Mouse (Mus musculus) CH12.LX (cell line): ENCODE data around the gene Renbp. TPM values are rescaled to one million over a fixed set of nuclear protein-coding genes. Genes with fewer than 3 reads are reported as not detected.
A peak's percentile ranks its signal among the peaks of the same experiment; 100 is the strongest.

Source experiments
- DNase-seq: peaks from one replicate; pipeline ENCODE4 v3.0.0-alpha.2; 2013; ENCODE audit errors: extremely low read depth
- H3K27ac ChIP-seq: 2 replicates; pipeline ENCODE4 v1.5.1; 2012; ENCODE audit warnings: low read depth, mild to moderate bottlenecking, control low read depth, moderate library complexity; ENCODE audit not compliant: insufficient read depth
- H3K27me3 ChIP-seq: replicated peaks from 2 replicates; pipeline ENCODE3; 2012; ENCODE audit warnings: inconsistent platforms
- H3K36me3 ChIP-seq, 2 experiments: replicated peaks in 1 of 2; 2 replicates each; pipeline versions ENCODE3 to v1.6.1; 2012; ENCODE audit warnings: inconsistent platforms in 1 of 2, low read length in 1 of 2, mild to moderate bottlenecking in 1 of 2, mixed read lengths in 1 of 2, moderate library complexity in 1 of 2; ENCODE audit not compliant: control insufficient read depth in 1 of 2, insufficient read depth in 1 of 2
- H3K4me1 ChIP-seq, 2 experiments: 2 replicates each; pipeline ENCODE4 v1.6.1; 2012; ENCODE audit warnings: inconsistent platforms in 1 of 2, moderate library complexity in 1 of 2; ENCODE audit not compliant: insufficient read depth in 2 of 2, control insufficient read depth in 1 of 2
- H3K4me2 ChIP-seq: 2 replicates; pipeline ENCODE4 v1.6.1; 2012; ENCODE audit warnings: low read depth, mild to moderate bottlenecking, control low read depth; ENCODE audit not compliant: poor library complexity, insufficient read depth, severe bottlenecking
- H3K4me3 ChIP-seq, 3 experiments: fragments of 150-350 bp in 1 of 3; sonication (generic) in 1 of 3; replicated peaks in 1 of 3; 2 replicates each; pipeline versions ENCODE3 to v1.5.1; 2011 to 2012; ENCODE audit warnings: low read depth in 2 of 3, low read length in 2 of 3, mild to moderate bottlenecking in 2 of 3, moderate library complexity in 2 of 3, control low read depth in 1 of 3, improper control_type of control experiment in 1 of 3, inconsistent platforms in 1 of 3, mixed read lengths in 1 of 3; ENCODE audit not compliant: poor library complexity in 1 of 3
- H3K79me2 ChIP-seq: replicated peaks from 2 replicates; pipeline ENCODE4 v1.6.1; 2012; ENCODE audit warnings: mild to moderate bottlenecking, moderate library complexity; ENCODE audit not compliant: control insufficient read depth, poor library complexity, insufficient read depth, severe bottlenecking; ENCODE audit errors: extremely low read depth
- H3K9ac ChIP-seq: 2 replicates; pipeline ENCODE4 v1.6.1; 2012; ENCODE audit warnings: low read depth, mild to moderate bottlenecking, control low read depth, moderate library complexity; ENCODE audit not compliant: insufficient read depth
- H3K9me3 ChIP-seq: replicated peaks from 2 replicates; pipeline ENCODE3; 2012; ENCODE audit warnings: low read length, inconsistent platforms, mixed read lengths
- CHD1 ChIP-seq: IDR thresholded peaks from 2 replicates; pipeline ENCODE4 v1.6.1; 2012; ENCODE audit warnings: low read depth, low read length, improper control_type of control experiment, inconsistent platforms
- CTCF ChIP-seq, 2 experiments: IDR thresholded peaks in 1 of 2; conservative IDR thresholded peaks in 1 of 2; 2 replicates each; pipeline ENCODE4 v1.5.1; 2011 to 2012; ENCODE audit warnings: low read depth in 2 of 2, low read length in 2 of 2, improper control_type of control experiment in 1 of 2, inconsistent platforms in 1 of 2, mild to moderate bottlenecking in 1 of 2, moderate library complexity in 1 of 2
- E2F4 ChIP-seq: IDR thresholded peaks from 2 replicates; pipeline ENCODE4 v1.6.1; 2011; ENCODE audit warnings: low read depth, low read length, improper control_type of control experiment; ENCODE audit not compliant: insufficient replicate concordance
- ELF1 ChIP-seq: IDR thresholded peaks from 2 replicates; pipeline ENCODE4 v1.6.1; 2014; ENCODE audit warnings: low read depth, mild to moderate bottlenecking, inconsistent platforms, low read length, improper control_type of control experiment
- EP300 ChIP-seq: IDR thresholded peaks from 2 replicates; pipeline ENCODE4 v1.6.1; 2011; ENCODE audit warnings: low read length, improper control_type of control experiment
- GABPA ChIP-seq: IDR thresholded peaks from 2 replicates; pipeline ENCODE4 v1.6.1; 2012; ENCODE audit warnings: low read depth, low read length, improper control_type of control experiment, inconsistent platforms; ENCODE audit not compliant: insufficient replicate concordance
- HCFC1 ChIP-seq: IDR thresholded peaks from 2 replicates; pipeline ENCODE4 v1.6.1; 2012; ENCODE audit warnings: low read depth, mild to moderate bottlenecking, inconsistent platforms, low read length, improper control_type of control experiment
- JUN ChIP-seq: IDR thresholded peaks from 2 replicates; pipeline ENCODE4 v1.6.1; 2011; ENCODE audit warnings: low read depth, mild to moderate bottlenecking, low read length, improper control_type of control experiment, moderate library complexity; ENCODE audit not compliant: insufficient read depth
- KAT2A ChIP-seq: IDR thresholded peaks from 2 replicates; pipeline ENCODE4 v1.6.1; 2012; ENCODE audit warnings: low read length, improper control_type of control experiment, inconsistent platforms; ENCODE audit not compliant: insufficient replicate concordance
- MAFK ChIP-seq: IDR thresholded peaks from 2 replicates; pipeline ENCODE4 v1.6.1; 2011; ENCODE audit warnings: low read length, improper control_type of control experiment; ENCODE audit not compliant: insufficient replicate concordance
- MAX ChIP-seq: IDR thresholded peaks from 2 replicates; pipeline ENCODE4 v1.6.1; 2011; ENCODE audit warnings: low read length, improper control_type of control experiment
- MAZ ChIP-seq: IDR thresholded peaks from 2 replicates; pipeline ENCODE4 v1.6.1; 2012; ENCODE audit warnings: low read depth, mild to moderate bottlenecking, inconsistent platforms, low read length, improper control_type of control experiment, moderate library complexity
- MYC ChIP-seq: IDR thresholded peaks from 2 replicates; pipeline ENCODE4 v1.6.1; 2011; ENCODE audit warnings: low read depth, mild to moderate bottlenecking, improper control_type of control experiment, low read length
- NELFE ChIP-seq: IDR thresholded peaks from 2 replicates; pipeline ENCODE4 v1.6.1; 2011; ENCODE audit warnings: low read depth, low read length, improper control_type of control experiment
- NRF1 ChIP-seq: IDR thresholded peaks from 2 replicates; pipeline ENCODE4 v1.6.1; 2014; ENCODE audit warnings: low read depth, mild to moderate bottlenecking, inconsistent platforms, low read length, improper control_type of control experiment, moderate library complexity
- PAX5 ChIP-seq: IDR thresholded peaks from 2 replicates; pipeline ENCODE4 v1.6.1; 2012; ENCODE audit warnings: low read length, inconsistent platforms, mixed read lengths
- RCOR1 ChIP-seq: conservative IDR thresholded peaks from 2 replicates; pipeline ENCODE4 v1.6.1; 2012; ENCODE audit warnings: low read depth, mild to moderate bottlenecking, inconsistent platforms, low read length, improper control_type of control experiment
- TBP ChIP-seq: conservative IDR thresholded peaks from 2 replicates; pipeline ENCODE4 v1.6.1; 2011; ENCODE audit warnings: low read depth, low read length, improper control_type of control experiment
- USF1 ChIP-seq: IDR thresholded peaks from 2 replicates; pipeline ENCODE4 v1.6.1; 2014; ENCODE audit warnings: low read depth, mild to moderate bottlenecking, inconsistent platforms, low read length, improper control_type of control experiment
- USF2 ChIP-seq: conservative IDR thresholded peaks from 2 replicates; pipeline ENCODE4 v1.6.1; 2011; ENCODE audit warnings: low read depth, low read length, improper control_type of control experiment
- ZC3H11A ChIP-seq: IDR thresholded peaks from 2 replicates; pipeline ENCODE4 v1.6.1; 2012; ENCODE audit warnings: low read depth, mild to moderate bottlenecking, inconsistent platforms, low read length, improper control_type of control experiment
- ZNF384 ChIP-seq: IDR thresholded peaks from 2 replicates; pipeline ENCODE4 v1.6.1; 2012; ENCODE audit warnings: low read depth, low read length, improper control_type of control experiment, inconsistent platforms
- dilution Hi-C: fragments of 300-500 bp; cut with MboI; formaldehyde crosslinking; loops from 2 replicates; pipeline ENCODE4 v1.14.3; 2020; ENCODE audit warnings: low sequenced_read_pairs; ENCODE audit not compliant: extremely low pct_unique_long_range_greater_than_20kb, extremely low pct_ligation_motif_present
- in situ Hi-C: fragments of 300-500 bp; cut with MboI; formaldehyde crosslinking; loops from 3 replicates; pipeline ENCODE4 v1.14.3; 2019; ENCODE audit warnings: low sequenced_read_pairs, low pct_ligation_motif_present, low pct_unique_long_range_greater_than_20kb, mixed read lengths
- polyA plus RNA-seq: library from polyadenylated mRNA; unstranded; fragments of >175 nt; gene quantifications from 2 replicates; pipeline ENCODE4 v1.2.1, GENCODE M21; 2012; ENCODE audit warnings: low read depth; ENCODE audit not compliant: insufficient read length
- total RNA-seq, 2 experiments: library from RNA; depleted of rRNA; stranded (reverse); fragments of 300-350 nt in 1 of 2; fragments of >200 nt in 1 of 2; gene quantifications; 2 replicates each; pipeline ENCODE4 v1.2.3; 2012 to 2014

Renbp gene
- total and polyA plus RNA-seq, 3 experiments: 24.7 to 66.3 (median 43.4) TPM

GRCm38 (mm10) chrX:73966248-73967176, 35.9 kb upstream of the Renbp start, which contains the start of gene Hcfc1 (continued):
- TF ChIP-seq CHD1: 0 out of 2 replicates have a peak, but pooled peaks have one; percentile 54
- no peak for TF ChIP-seq GABPA
- no peak for TF ChIP-seq PAX5
- TF ChIP-seq RCOR1: 0 out of 2 replicates have a peak, but pooled peaks have one; percentile 32
- peak; percentile 79 for TF ChIP-seq ELF1
- no peak for TF ChIP-seq MAFK
- peak; percentile 70 for TF ChIP-seq NRF1
- TF ChIP-seq TBP: peak; percentile 51; the same call in 1 of the 2 replicates
- 0 out of 2 replicates have a peak, but pooled peaks have one; percentile 47 for TF ChIP-seq NELFE
- TF ChIP-seq KAT2A: 0 out of 2 replicates have a peak, but pooled peaks have one; percentile 31
- TF ChIP-seq EP300: no peak

- Histone ChIP-seq H3K4me3 (peak overlapping the region; percentile 74 to 96 (median 95)), H3K9ac (peak overlapping the region; percentile 84), H3K36me3 (peaks cover 34 to 39% of the 10 kb centered on the region in 2 experiments), H3K9me3 (no peaks in the 10 kb centered on the region), H3K4me1 (peaks cover 8 to 52% of the 10 kb centered on the region in 2 experiments; a peak in 3 of 4 replicates), H3K27ac (peak overlapping the region; percentile 17; the same call in 1 of the 2 replicates), H3K27me3 (no peaks in the 10 kb centered on the region), H3K4me2 (peak overlapping the region; percentile 94; the same call in 1 of the 2 replicates), H3K79me2 (peaks cover 58% of the 10 kb centered on the region)
- dilution Hi-C loops (no loop called here), in situ Hi-C loops (no loop called here)
- peak; percentile 32 for DNase-seq
- no peak for TF ChIP-seq HCFC1
- no peak for TF ChIP-seq ZC3H11A
- no peak for TF ChIP-seq EP300
- TF ChIP-seq MAX: no peak
- TF ChIP-seq MAZ: no peak
- TF ChIP-seq USF1: no peak
- no peak for TF ChIP-seq PAX5
These were observed 34.7 kb upstream of the Renbp start for GRCm38 (mm10) chrX:73965307-73965706.

DNA sequence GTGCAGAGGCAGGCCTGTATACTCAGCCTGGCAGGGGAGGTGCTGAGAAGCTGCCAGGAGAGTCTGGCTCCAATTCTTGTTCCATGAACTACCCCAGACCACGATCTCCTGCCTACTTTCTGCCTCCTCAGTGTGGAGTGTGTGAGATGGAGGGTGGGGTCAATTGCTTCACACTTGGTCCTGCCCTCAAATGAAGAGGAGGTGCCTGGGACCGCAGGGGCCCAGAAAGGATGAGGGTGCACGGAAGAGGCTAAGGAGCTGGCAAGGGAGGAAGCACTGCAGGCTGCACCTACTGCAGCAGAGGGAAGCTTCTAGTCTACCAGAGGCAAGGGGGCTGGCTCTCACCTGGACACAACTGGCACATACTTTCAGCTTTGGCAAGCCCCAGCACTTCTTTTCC, 33.7 kb upstream of the Renbp start:
- TF ChIP-seq MYC: no peak
- TF ChIP-seq JUN: no peak
- TF ChIP-seq ZNF384: no peak
- no peak for TF ChIP-seq NRF1
- TF ChIP-seq EP300: no peak
- no peak for TF ChIP-seq PAX5
- TF ChIP-seq E2F4: no peak
- TF ChIP-seq USF2: no peak
- TF ChIP-seq CTCF (conservative IDR thresholded peaks at IDR 0.05 in 1 of 2, IDR thresholded peaks at IDR 0.05 in 1 of 2; ENCODE audit: low read depth in 2 of 2, low read length in 2 of 2): no peak
- in situ Hi-C loops (no loop called here), dilution Hi-C loops (no loop called here)
- Histone ChIP-seq H3K79me2 (peaks cover 63% of the 10 kb centered on the region), H3K4me2 (peak overlapping the region; percentile 94), H3K9me3 (no peaks in the 10 kb centered on the region), H3K4me1 (peaks cover 8 to 55% of the 10 kb centered on the region in 2 experiments; a peak in 3 of 4 replicates), H3K27ac (no peak overlapping the region), H3K36me3 (peaks cover 42 to 49% of the 10 kb centered on the region in 2 experiments), H3K9ac (peak overlapping the region; percentile 84), H3K4me3 (peak overlapping the region; percentile 23 to 96 (median 74)), H3K27me3 (no peaks in the 10 kb centered on the region)
- no peak for DNase-seq
